Mouse (Mus musculus) thymus, postnatal 36 days (tissue): ENCODE measurements around the gene Klk13.

Experiments
- DNase-seq, 2 experiments: peaks; one replicate each; pipeline ENCODE4 v3.0.0; 2022; ENCODE audit warnings: mixed read lengths in 2 of 2

The Klk13 gene

DNA sequence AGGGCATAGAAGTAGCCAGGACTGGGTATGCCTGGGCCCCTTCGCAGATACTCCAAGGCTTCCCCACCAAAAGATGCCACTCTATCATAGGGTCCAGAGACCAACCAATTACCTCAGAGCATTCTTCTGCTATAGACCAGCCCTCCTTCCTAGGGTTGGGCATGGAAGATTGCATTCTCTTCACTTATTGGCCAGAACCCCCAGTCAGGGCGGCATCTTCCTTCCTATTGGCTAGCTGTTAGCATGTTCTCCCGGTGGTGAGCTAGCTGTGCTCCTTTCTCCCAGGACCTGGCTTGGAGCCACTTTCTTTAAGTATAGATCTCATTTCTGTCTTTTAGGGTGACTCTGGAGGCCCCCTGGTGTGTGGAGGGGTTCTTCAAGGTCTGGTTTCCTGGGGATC lies 60.5 kb downstream of the Klk13 start:
- DNase-seq, result no peak

GRCm38 (mm10) chr7:43774364-43774763 lies 62.0 kb downstream of the Klk13 start, which contains the start of gene Klk11:
TSS of gene Klk11 (plus strand) at chr7:43774604.
- no peak for DNase-seq

- no peak for DNase-seq
These were observed 62.4 kb downstream of the Klk13 start for GRCm38 (mm10) chr7:43774802-43775201.

GRCm38 (mm10) chr7:43775311-43776057 lies 63.1 kb downstream of the Klk13 start:
- DNase-seq, result no peak

DNA sequence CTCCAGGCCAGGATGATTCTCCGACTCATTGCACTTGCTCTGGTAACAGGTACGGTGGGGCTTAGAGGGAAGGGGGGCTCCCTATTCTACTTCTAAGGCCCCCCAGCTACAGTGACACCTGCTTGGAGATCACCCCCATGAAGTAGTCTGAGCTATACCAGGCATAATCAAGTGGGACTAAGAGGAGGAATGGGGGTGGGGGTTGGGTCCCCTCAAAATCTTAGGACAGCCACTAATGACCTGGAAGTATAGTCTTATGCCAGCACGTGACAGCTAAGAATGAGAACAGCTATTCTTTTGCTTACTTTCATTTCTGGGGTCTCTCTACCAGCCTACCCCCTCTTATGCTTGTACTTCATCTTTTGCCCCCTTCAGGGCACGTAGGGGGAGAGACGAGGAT lies 64.1 kb downstream of the Klk13 start:
- DNase-seq, result no peak
